Mouse (Mus musculus) kidney, embryonic 15.5 days (tissue): Measurements from ENCODE around the gene Prr19. TPM values are rescaled to one million over a fixed set of nuclear protein-coding genes. Genes with fewer than 3 reads are reported as not detected.
"Not testable (repeated sequence)": the region's sequence is repeated elsewhere in the genome, so short reads cannot be mapped to it uniquely, and the experiment has no call there.

Source experiments
- ATAC-seq: fragments of 200-750 bp; cut with Nextera tagmentation; replicated peaks from 2 replicates; pipeline ENCODE4 v1.8.0; 2017; ENCODE audit warnings: moderate TSS enrichment; ENCODE audit not compliant: low FRiP score
- H3K27ac ChIP-seq: fragments of 300-500 bp; sonication (generic); 2 replicates; pipeline ENCODE4 v1.5.1; 2015; ENCODE audit warnings: mild to moderate bottlenecking, inconsistent platforms
- H3K27me3 ChIP-seq: fragments of 300-500 bp; sonication (generic); 2 replicates; pipeline ENCODE4 v1.6.1; 2015; ENCODE audit warnings: inconsistent platforms
- H3K36me3 ChIP-seq: fragments of 300-500 bp; sonication (generic); 2 replicates; pipeline ENCODE4 v1.6.1; 2015; ENCODE audit warnings: inconsistent platforms
- H3K4me1 ChIP-seq: fragments of 300-500 bp; sonication (generic); 2 replicates; pipeline ENCODE4 v1.6.1; 2015; ENCODE audit warnings: inconsistent platforms
- H3K4me2 ChIP-seq: fragments of 300-500 bp; sonication (generic); 2 replicates; pipeline ENCODE4 v1.6.1; 2015; ENCODE audit warnings: moderate library complexity, mild to moderate bottlenecking, inconsistent platforms
- H3K4me3 ChIP-seq: fragments of 300-500 bp; sonication (generic); replicated peaks from 2 replicates; pipeline ENCODE4 v1.5.1; 2015; ENCODE audit warnings: mild to moderate bottlenecking, inconsistent platforms
- H3K9ac ChIP-seq: fragments of 300-500 bp; sonication (generic); 2 replicates; pipeline ENCODE4 v1.6.1; 2015; ENCODE audit warnings: mild to moderate bottlenecking, inconsistent platforms
- H3K9me3 ChIP-seq: fragments of 300-500 bp; sonication (generic); replicated peaks from 2 replicates; pipeline ENCODE4 v1.6.1; 2016; ENCODE audit warnings: inconsistent platforms
- WGBS: fragments of 180-500 bp; shearing (Covaris S2); methylation state at CpG from one replicate; pipeline ENCODE4 v1.1.7; 2015; ENCODE audit warnings: mixed read lengths; 5-methylcytosine and 5-hydroxymethylcytosine counted together
- polyA plus RNA-seq: library from polyadenylated mRNA; unstranded; fragments of >200 nt; fragmentation: Nextera tagmentation; extraction: Ambion mirVana; gene quantifications from 2 replicates; pipeline ENCODE4 v1.2.1, GENCODE M21; 2015

Prr19 gene
- 0.90 and 1.0 TPM in 2 replicates for polyA plus RNA-seq

DNA sequence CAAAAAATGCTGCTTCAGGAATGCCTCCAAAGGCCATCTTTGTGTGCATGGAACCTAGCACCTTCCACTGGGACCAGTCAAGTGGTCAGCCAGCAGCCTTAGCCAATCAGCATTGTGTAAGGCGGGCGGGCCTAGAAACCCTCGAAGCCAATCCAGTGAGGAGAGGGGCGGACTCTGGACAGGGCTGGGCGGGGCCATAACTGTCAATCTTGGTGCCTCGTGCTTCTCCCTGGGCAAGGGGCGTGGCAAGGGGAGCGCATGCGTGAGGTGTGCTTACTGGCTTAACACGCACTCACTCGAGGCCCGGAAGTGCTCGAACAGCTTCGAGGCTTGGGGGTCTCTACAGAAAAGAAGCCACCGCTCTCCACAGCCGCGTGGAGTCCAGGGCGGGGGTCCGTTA is at the start of gene Prr19:
Prr19 (plus strand) TSS at position 349 of the 400 bp plus-strand sequence.
- 63% methylated on average over 19 of the region's 19 CpGs for WGBS

DNA sequence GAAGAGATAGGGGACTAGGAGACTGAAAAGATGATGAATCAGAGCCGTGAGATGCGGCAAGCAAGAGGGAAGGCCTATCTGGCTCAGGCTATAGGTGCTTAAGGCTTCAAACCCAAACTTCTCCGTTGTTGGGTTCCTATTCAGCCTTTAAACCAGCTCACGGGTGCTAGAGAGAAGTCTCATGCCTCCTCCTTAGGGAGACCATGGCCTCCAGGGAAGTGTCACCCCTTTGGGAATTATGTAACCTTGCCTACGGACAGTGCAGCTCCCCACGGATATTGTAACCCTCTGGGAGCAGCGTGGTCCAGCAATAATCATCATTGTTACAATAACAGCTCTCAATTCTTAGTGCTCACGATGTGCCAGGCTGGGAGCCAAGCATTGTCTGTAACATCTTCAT is 49.4 kb upstream of the Prr19 start:
- Histone ChIP-seq H3K27ac (peak overlapping the region; percentile 98), H3K4me2 (peak overlapping the region; percentile 94), H3K36me3 (no peaks in the 10 kb centered on the region), H3K9me3 (no peaks in the 10 kb centered on the region), H3K27me3 (no peaks in the 10 kb centered on the region), H3K4me1 (peaks cover 34% of the 10 kb centered on the region), H3K4me3 (peak overlapping the region; percentile 76), H3K9ac (peak overlapping the region; percentile 56; the same call in 1 of the 2 replicates)
- ATAC-seq, result no peak
- WGBS, result 16% methylated on average over 8 of the region's 8 CpGs

More for the DNA sequence above, at the start of gene Prr19:
- Histone ChIP-seq H3K27me3 (peaks cover 13% of the 10 kb centered on the region), H3K4me3 (no peak within 1 kb of the TSS), H3K27ac (no peak within 1 kb of the TSS), H3K36me3 (peaks cover under 1% of the 10 kb centered on the region), H3K9ac (no peak within 1 kb of the TSS), H3K9me3 (no peaks in the 10 kb centered on the region), H3K4me1 (peaks cover 31% of the 10 kb centered on the region), H3K4me2 (peak within 1 kb of the TSS; percentile 14; the same call in 1 of the 2 replicates)
- peak; percentile 23; the same call in 1 of the 2 replicates for ATAC-seq

DNA sequence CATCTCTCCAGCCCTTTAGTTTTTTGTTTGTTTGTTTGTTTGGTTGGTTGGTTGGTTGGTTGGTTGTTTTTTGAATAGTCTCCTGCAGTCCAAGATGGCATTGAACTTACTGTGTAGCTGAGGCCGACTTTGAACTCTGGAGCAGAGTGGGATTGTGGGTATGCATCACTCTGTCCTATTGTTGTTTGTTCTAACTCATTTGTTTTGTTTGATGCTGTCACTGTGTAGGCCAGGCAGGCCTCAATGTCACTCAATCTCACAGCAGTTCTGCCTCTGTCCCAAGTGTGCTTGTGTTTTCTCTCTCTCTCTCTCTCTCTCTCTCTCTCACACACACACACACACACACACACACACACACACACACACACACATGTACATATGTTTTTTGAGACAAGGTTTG is 39.3 kb upstream of the Prr19 start:
- 82% methylated on average over 1 of the region's 1 CpGs for WGBS
- no peak overlapping the region for H3K4me3 ChIP-seq
- no peaks in the 10 kb centered on the region for H3K9me3 ChIP-seq
- H3K4me1 ChIP-seq, result peaks cover 9% of the 10 kb centered on the region
- ATAC-seq, result no peak
- H3K36me3 ChIP-seq, result no peaks in the 10 kb centered on the region
- H3K4me2 ChIP-seq, result no peak overlapping the region
- no peaks in the 10 kb centered on the region for H3K27me3 ChIP-seq
- H3K9ac ChIP-seq, result no peak overlapping the region
- H3K27ac ChIP-seq, result no peak overlapping the region

DNA sequence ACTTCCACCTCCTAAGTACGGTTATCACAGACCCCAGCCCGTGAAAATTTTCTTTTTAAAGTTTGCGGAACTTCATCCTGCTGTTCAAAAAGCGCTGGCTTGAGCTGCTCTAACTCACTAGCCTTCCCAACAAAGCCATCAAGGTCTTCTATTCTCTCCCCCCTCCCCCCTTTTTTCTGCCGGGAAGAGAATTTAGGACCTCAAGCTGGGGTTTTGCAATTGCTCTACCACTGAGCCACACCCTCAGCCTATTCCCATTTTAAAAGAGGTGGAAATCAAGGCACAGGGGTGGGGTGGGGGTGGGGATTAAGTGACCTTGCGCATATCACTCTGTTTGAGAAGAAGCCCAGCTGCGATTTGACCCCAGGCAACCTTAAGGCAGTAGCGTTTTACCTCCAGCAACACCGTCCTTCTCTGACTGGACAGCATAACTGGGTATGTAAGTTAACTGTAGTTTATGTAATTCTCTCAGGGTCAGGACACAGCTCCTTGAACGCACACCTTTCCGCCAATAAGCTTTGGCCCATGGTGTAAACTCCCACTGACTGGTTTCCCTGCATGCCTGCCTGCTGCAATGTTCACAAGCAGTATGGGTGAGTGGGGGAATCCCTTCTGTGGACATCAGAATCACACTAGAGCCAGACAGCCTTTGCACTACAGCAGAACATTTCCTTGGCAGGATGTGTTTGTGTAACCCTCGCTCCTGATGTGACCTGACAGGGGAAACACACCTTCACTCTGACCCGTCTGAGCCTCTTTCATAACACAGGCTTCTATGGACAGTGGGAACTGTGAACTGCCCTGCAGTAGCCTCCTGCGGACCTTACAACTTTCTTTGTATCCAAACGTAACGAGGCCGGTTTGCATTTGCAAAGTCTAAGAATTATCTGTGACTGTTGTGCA is 37.0 kb upstream of the Prr19 start:
- Histone ChIP-seq H3K4me2 (no peak overlapping the region), H3K9me3 (no peaks in the 10 kb centered on the region), H3K36me3 (no peaks in the 10 kb centered on the region), H3K4me3 (no peak overlapping the region), H3K27ac (no peak overlapping the region), H3K27me3 (no peaks in the 10 kb centered on the region), H3K9ac (no peak overlapping the region), H3K4me1 (peaks cover 18% of the 10 kb centered on the region)
- no peak for ATAC-seq
- 29% methylated on average over 17 of the region's 17 CpGs for WGBS

DNA sequence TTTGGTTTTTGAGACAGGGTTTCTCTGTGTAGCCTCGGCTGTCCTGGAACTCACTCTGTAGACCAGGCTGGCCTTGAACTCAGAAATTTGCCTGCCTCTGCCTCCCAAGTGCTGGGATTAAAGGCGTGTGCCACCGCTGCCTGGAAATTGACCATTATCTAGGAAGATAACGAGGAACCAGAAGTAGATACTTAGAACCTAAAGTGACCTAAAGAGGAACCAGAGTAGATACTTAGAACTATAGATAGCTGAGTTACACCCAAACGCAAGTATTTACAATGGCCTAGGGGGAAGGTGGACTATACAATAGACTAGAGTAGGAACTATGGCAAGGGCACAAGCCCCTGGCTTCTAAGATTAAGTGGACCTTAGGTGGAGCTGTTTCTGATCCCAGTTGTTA is 35.5 kb upstream of the Prr19 start:
- not testable (repeated sequence) for ATAC-seq, H3K4me2 ChIP-seq, H3K9ac ChIP-seq, H3K27ac ChIP-seq, H3K4me3 ChIP-seq, H3K27me3 ChIP-seq, H3K36me3 ChIP-seq, H3K9me3 ChIP-seq
- peaks cover 33% of the 10 kb centered on the region for H3K4me1 ChIP-seq
- 97% methylated on average over 5 of the region's 5 CpGs for WGBS

DNA sequence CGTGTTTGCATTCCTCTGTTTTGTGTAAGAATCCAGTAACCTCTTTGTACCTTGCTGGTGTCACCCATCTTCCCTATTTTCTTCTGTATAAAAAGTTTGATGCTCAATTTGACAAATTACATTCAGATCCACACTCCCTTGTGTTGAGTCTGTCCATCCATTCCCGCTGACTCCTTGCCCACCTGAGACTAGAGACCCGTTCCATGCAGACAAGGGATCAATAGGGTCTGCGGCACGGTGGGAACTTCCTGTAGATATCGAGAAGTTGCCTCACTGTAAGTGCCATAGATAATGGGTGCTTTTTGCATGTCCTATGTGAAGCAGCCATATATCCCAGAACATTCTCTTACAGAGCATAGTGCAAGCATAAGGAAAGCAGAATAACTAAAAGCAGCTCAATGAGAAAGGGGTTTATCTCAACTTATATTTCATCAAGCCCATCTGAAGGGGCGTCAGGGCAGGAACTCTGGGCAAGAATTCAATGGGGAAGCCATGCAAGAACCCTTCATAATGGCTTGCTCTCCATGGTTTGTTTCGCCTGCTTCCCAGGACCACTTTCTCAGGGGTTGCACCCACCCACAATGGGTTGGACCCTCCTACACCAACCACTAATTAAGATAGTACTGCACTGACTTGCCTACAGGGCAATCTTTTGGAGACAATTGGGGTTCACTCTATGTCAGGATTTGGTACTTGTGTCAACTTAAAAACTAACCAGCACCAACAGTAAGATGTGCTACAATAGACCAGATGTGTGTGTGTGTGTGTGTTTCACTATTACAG is 34.8 kb upstream of the Prr19 start:
- Histone ChIP-seq H3K36me3 (peaks cover 7% of the 10 kb centered on the region), H3K27ac (no peak overlapping the region), H3K9me3 (no peaks in the 10 kb centered on the region), H3K4me3 (peak overlapping the region; percentile 81; the same call in 1 of the 2 replicates), H3K27me3 (no peaks in the 10 kb centered on the region), H3K9ac (no peak overlapping the region), H3K4me1 (peaks cover 40% of the 10 kb centered on the region), H3K4me2 (peak overlapping the region; percentile 72)
- WGBS, result 88% methylated on average over 8 of the region's 8 CpGs
- ATAC-seq, result no peak

DNA sequence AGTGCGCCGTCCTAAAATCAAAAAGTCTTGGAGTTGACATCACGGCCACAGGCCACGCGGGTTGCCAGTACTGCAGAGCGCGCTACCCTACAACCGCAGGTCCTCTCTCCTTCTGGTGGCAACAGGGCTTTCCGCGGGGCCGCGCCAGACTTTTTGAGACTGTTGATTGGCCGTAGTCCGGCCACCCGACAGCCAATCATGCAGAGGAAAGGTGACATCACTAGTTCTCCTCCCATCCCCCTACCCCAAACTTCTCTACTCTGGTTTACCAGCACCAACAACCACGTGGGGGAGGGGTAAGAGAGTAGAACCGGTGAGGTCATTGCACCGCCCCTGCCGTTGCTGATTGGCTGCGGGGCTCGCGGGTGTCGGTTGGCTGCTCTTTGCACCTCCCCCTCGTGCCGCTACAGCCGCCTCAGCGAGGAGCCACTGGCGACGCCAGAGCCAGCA is 33.9 kb upstream of the Prr19 start, which contains the start of gene Cic:
Cic (plus strand) TSS at position 404 of the 450 bp plus-strand sequence.
- WGBS, result 0% methylated on average over 29 of the region's 29 CpGs

DNA sequence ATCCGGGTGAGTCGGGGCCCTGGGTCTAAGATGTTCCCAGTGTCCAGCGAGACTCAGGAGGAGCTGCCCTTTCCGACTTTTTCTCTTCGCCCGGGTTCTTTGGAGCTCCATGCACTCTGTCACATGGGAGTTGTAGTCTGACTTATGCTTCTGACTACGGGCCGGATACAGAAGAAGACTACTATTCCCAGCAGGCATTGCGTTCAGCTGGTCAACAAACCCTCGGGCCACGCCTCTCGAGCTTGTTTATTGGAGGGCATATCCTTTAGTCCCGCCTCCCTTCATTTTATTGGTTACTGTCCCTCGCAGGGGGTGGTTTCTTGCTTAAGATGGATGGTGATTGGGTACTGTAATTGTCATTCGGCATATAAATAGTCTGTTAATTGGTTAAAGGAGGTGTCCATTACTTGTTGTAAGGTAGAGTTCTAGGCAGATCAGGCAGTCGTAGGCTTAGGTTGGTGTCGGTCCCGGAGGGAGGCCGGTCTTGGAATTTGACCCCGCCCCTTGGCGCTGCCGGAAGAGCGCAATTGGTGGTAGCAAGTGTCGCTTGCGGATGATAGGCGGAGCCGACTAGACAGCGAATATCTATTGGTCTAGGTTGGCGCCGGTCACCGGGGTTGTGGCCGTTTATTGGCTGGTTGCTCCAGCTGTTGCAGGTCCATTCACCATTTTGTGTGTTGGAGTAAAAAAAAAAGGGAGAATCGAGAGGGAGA is 33.3 kb upstream of the Prr19 start:
- Histone ChIP-seq H3K27ac (peak overlapping the region; percentile 94), H3K4me1 (peaks cover 46% of the 10 kb centered on the region), H3K36me3 (peaks cover 22% of the 10 kb centered on the region), H3K4me3 (peak overlapping the region; percentile 81), H3K9me3 (no peaks in the 10 kb centered on the region), H3K9ac (peak overlapping the region; percentile 79), H3K27me3 (no peaks in the 10 kb centered on the region), H3K4me2 (peak overlapping the region; percentile 82)
- peak; percentile 95 for ATAC-seq
- under 1% methylated on average over 33 of the region's 33 CpGs for WGBS

More for the DNA sequence above, 33.9 kb upstream of the Prr19 start, which contains the start of gene Cic:
- Histone ChIP-seq H3K4me2 (peak within 1 kb of the TSS; percentile 82), H3K36me3 (peaks cover 16% of the 10 kb centered on the region), H3K4me1 (peaks cover 45% of the 10 kb centered on the region), H3K4me3 (peak within 1 kb of the TSS; percentile 81), H3K27me3 (no peaks in the 10 kb centered on the region), H3K9me3 (no peaks in the 10 kb centered on the region), H3K27ac (peak within 1 kb of the TSS; percentile 94), H3K9ac (peak within 1 kb of the TSS; percentile 79)
- ATAC-seq, result peak; percentile 86

DNA sequence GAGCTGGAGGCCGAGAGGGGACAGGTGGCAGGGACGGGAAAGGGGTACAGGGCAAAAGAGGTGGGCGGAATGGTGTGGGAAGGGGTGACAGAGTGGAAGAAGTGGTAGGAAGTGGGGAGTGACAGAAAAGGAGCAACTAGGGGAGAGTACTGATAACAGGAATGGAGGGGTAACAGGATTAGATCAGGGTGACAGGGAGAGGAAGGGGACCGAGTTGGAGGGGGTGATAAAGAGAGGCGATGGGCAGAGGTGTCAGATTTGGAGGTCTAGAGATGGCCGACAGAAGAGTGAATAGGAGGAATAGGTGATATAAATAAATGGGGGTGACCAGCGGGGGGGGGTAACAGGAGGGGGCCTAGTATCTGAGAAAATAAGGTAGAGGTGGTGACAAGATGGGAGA is 32.6 kb upstream of the Prr19 start:
- peak overlapping the region; percentile 79 for H3K9ac ChIP-seq
- peaks cover 46% of the 10 kb centered on the region for H3K4me1 ChIP-seq
- peak overlapping the region; percentile 94 for H3K27ac ChIP-seq
- ATAC-seq, result no peak
- H3K4me3 ChIP-seq, result peak overlapping the region; percentile 81
- H3K4me2 ChIP-seq, result peak overlapping the region; percentile 82
- no peaks in the 10 kb centered on the region for H3K9me3 ChIP-seq
- WGBS, result 4% methylated on average over 7 of the region's 7 CpGs
- H3K27me3 ChIP-seq, result no peaks in the 10 kb centered on the region
- peaks cover 29% of the 10 kb centered on the region for H3K36me3 ChIP-seq

DNA sequence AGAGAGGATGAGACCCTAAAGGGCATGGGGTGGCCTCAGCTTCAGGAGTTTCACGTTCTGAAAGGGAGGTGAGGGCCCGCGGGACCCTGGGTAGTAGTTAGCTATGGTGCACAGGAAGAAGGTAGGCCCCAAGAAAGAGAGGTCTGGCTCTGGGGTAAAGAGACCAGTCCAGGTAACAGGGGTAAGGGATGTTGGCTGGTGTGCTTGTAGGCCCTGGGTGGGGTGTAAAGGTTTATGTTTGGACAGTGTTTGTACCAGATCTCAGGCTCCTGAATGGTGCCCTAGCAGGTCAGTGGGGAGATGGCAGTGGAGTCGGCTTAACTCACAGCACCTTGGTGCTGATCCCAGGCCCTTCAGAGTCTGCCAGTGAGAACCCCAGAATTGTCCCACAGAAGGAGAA is 32.2 kb upstream of the Prr19 start:
- 39% methylated on average over 4 of the region's 4 CpGs for WGBS
- Histone ChIP-seq H3K4me2 (peak overlapping the region; percentile 82), H3K4me3 (peak overlapping the region; percentile 81), H3K27ac (peak overlapping the region; percentile 94), H3K4me1 (peaks cover 50% of the 10 kb centered on the region), H3K27me3 (no peaks in the 10 kb centered on the region), H3K36me3 (peaks cover 31% of the 10 kb centered on the region), H3K9me3 (no peaks in the 10 kb centered on the region), H3K9ac (peak overlapping the region; percentile 79)
- no peak for ATAC-seq

DNA sequence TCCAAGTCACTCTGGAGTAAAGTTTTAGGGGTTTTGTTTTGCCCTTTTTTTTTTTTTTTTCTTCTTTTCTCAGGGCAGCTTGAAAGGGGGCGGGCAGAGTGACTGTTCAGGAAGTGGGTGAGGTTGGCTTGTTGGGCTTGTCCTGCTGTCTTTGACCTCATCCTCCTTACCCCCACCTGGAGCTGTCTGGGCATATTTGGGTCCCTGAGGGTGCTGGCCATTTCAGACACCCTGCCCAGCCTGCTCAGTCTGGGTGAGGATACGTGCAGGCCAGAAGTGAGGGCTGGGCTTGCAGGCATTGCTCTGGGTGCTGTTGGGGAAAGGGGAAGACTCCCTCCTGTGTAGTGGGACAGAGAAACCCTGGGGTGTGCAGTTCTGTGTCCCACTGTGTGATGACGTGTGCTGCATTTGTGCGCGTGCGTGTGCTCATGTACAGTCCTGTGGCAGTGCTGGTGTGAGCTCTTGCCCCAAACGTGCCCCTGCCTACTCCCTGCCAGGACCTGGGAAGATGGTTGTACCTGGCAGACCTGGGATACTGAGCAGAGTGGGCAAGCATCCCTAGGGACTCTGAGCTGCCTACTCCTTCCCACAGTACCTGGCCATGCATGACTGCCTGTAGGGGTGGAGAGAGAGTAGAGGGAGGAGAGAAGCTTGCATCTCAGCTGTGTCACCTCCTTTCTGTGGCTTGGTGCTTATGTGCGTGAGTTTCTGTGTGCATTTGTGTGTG is 31.5 kb upstream of the Prr19 start:
- peaks cover 31% of the 10 kb centered on the region for H3K36me3 ChIP-seq
- peak overlapping the region; percentile 79 for H3K9ac ChIP-seq
- no peaks in the 10 kb centered on the region for H3K27me3 ChIP-seq
- ATAC-seq, result no peak
- peak overlapping the region; percentile 82 for H3K4me2 ChIP-seq
- peak overlapping the region; percentile 94 for H3K27ac ChIP-seq
- peaks cover 54% of the 10 kb centered on the region for H3K4me1 ChIP-seq
- H3K9me3 ChIP-seq, result no peaks in the 10 kb centered on the region
- H3K4me3 ChIP-seq, result peak overlapping the region; percentile 81
- WGBS, result 78% methylated on average over 8 of the region's 8 CpGs
